Mouse (Mus musculus): ENCODE results near the gene Gpr137. TPM values are rescaled to one million over a fixed set of nuclear protein-coding genes. Genes with fewer than 3 reads are reported as not detected.
"Not testable (repeated sequence)": the region's sequence is repeated elsewhere in the genome, so short reads cannot be mapped to it uniquely, and the experiment has no call there.

Gene Gpr137
- total RNA-seq, 2 experiments from 2014 or later = 56.8 to 63.6 TPM

GRCm38 (mm10) chr19:6924461-6925306 lies 17.6 kb downstream of the Gpr137 start:
- peak; percentile 88 for DNase-seq
- intact Hi-C loops (cut with DNase I) = no loop called here

GRCm38 (mm10) chr19:6922901-6923735 lies 19.2 kb downstream of the Gpr137 start:
- intact Hi-C loops (cut with DNase I) = no loop called here

GRCm38 (mm10) chr19:6921647-6922567 lies 20.4 kb downstream of the Gpr137 start, which contains the start of gene Esrra:
TSS of gene Esrra (minus strand) at chr19:6921813.
- DNase-seq = peak; percentile 100
- intact Hi-C loops (cut with DNase I) = no loop called here

More at GRCm38 (mm10) chr19:6922901-6923735, 19.2 kb downstream of the Gpr137 start:
- DNase-seq = no peak

- DNase-seq = peak; percentile 54
- intact Hi-C loops (cut with DNase I) = no loop called here
Measured at GRCm38 (mm10) chr19:6920741-6921636, 21.3 kb downstream of the Gpr137 start.

- DNase-seq = peak; percentile 47
- intact Hi-C loops (cut with DNase I) = no loop called here
Measured at GRCm38 (mm10) chr19:6919876-6920740, 22.2 kb downstream of the Gpr137 start.

- DNase-seq = no peak
- intact Hi-C loops (cut with DNase I) = no loop called here
Measured at GRCm38 (mm10) chr19:6919431-6919830, 22.8 kb downstream of the Gpr137 start.

- no peak for DNase-seq
- intact Hi-C loops (cut with DNase I) = no loop called here
Measured at GRCm38 (mm10) chr19:6918321-6918720, 24.0 kb downstream of the Gpr137 start.

GRCm38 (mm10) chr19:6916496-6916895 lies 25.8 kb downstream of the Gpr137 start:
- DNase-seq = no peak
- intact Hi-C loops (cut with DNase I) = no loop called here

GRCm38 (mm10) chr19:6915276-6915675 lies 27.0 kb downstream of the Gpr137 start:
- intact Hi-C loops (cut with DNase I) = no loop called here

GRCm38 (mm10) chr19:6914540-6914939 lies 27.7 kb downstream of the Gpr137 start:
- no peak for DNase-seq
- intact Hi-C loops (cut with DNase I) = no loop called here

More at GRCm38 (mm10) chr19:6915276-6915675, 27.0 kb downstream of the Gpr137 start:
- no peak for DNase-seq

- DNase-seq = no peak
- intact Hi-C loops (cut with DNase I) = no loop called here
Measured at GRCm38 (mm10) chr19:6913991-6914390, 28.3 kb downstream of the Gpr137 start.

- DNase-seq = no peak
- intact Hi-C loops (cut with DNase I) = no loop called here
Measured at GRCm38 (mm10) chr19:6913036-6913435, 29.2 kb downstream of the Gpr137 start.

GRCm38 (mm10) chr19:6912205-6912970 lies 29.9 kb downstream of the Gpr137 start:
- DNase-seq = no peak
- intact Hi-C loops (cut with DNase I) = no loop called here

GRCm38 (mm10) chr19:6911101-6912074 lies 30.9 kb downstream of the Gpr137 start:
- intact Hi-C loops (cut with DNase I) = no loop called here
- no peak for DNase-seq

- DNase-seq = peak; percentile 56
Measured at GRCm38 (mm10) chr19:6910306-6910705, 32.0 kb downstream of the Gpr137 start.

GRCm38 (mm10) chr19:6909507-6910289 lies 32.6 kb downstream of the Gpr137 start, which contains the start of the genes Trmt112 and Prdx5:
TSS of gene Trmt112 (plus strand) at chr19:6909698.
TSS of gene Prdx5 (minus strand) at chr19:6910106.
- DNase-seq = peak; percentile 93
- intact Hi-C loops (cut with DNase I) = loop anchor here (5.0 kb wide), 1 partner anchor 47 kb away; no protein-coding TSS in a partner anchor

More at GRCm38 (mm10) chr19:6910306-6910705, 32.0 kb downstream of the Gpr137 start:
- intact Hi-C loops (cut with DNase I) = not testable (repeated sequence)
